Mouse (Mus musculus) adrenal gland, postnatal 14 days (tissue): Measurements from ENCODE around the gene Dpep1. TPM values are rescaled to one million over a fixed set of nuclear protein-coding genes. Genes with fewer than 3 reads are reported as not detected.

Experiments
- DNase-seq: peaks from one replicate; pipeline ENCODE4 v3.0.0; 2021; ENCODE audit warnings: mixed read lengths
- total RNA-seq: library from RNA; stranded (reverse); gene quantifications from 2 replicates; pipeline ENCODE4 v1.2.3, GENCODE M21; 2021

Dpep1 gene
- total RNA-seq, 1 experiment from 2014 or later, result 33.6 TPM

DNA sequence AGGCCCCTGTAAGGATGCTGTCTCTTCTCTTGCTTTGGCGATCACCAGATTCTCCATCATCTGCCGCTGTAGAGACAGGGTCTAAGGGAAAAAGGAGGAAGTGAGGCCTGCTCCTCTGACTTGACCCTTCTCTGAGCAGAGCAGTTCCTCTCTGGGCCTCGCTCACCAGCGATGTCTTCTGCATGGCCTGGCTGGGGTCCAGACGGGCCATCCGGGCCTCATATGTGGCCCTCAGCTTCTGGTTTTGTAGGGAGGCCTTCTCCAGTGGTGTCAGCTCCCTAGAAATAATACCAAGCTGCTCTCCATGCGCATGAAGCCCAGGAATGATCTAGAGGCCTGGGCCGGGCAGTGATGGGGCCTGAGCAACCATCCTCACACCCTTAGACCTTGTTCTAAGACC lies 62.6 kb downstream of the Dpep1 start:
- DNase-seq, result no peak

DNA sequence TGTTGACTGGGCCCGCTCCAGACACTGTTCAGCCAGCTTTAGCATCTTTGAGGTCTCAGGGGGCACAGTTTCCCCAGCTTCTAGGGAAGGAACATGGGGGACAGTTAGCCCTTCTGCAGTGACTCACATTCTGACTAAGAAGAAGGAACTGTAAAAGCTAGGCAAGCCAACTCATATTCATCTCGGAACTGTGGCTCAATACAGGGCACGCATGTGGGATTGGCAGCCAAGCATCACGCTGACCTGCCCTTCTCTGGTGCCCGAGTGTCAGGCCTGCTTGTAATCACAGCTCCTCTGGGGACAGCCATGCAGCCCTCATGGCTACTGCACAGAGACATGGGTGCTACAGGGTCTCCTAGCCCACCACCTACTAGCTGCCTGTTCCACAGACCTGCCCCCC lies 64.9 kb downstream of the Dpep1 start:
- no peak for DNase-seq

Other genes with a start within 250 kb of the Dpep1 start
- 90.6 and 102 TPM in 2 replicates for gene Ankrd11, start 144.0 kb upstream of the Dpep1 start, total RNA-seq
- 73.2 and 79.6 TPM in 2 replicates for gene Spg7, start 123.3 kb upstream of the Dpep1 start, total RNA-seq
- 587 and 646 TPM in 2 replicates for gene Rpl13, start 83.9 kb upstream of the Dpep1 start, total RNA-seq
- gene Cpne7, start 68.9 kb upstream of the Dpep1 start, total RNA-seq, result 6.0 and 7.0 TPM in 2 replicates
- 8.8 and 10.1 TPM in 2 replicates for gene Sult5a1, start 27.9 kb upstream of the Dpep1 start, total RNA-seq
- 75.4 and 100 TPM in 2 replicates for gene Chmp1a, start 26.5 kb downstream of the Dpep1 start, total RNA-seq
- gene Spata33, start 26.6 kb downstream of the Dpep1 start, total RNA-seq, result 2.6 and 4.9 TPM in 2 replicates
- 53.1 and 57.7 TPM in 2 replicates for gene Cdk10, start 38.6 kb downstream of the Dpep1 start, total RNA-seq
- 12.2 and 18.7 TPM in 2 replicates for gene Spata2l, start 50.0 kb downstream of the Dpep1 start, total RNA-seq
- gene Zfp276, start 68.0 kb downstream of the Dpep1 start, total RNA-seq, result 20.4 and 21.5 TPM in 2 replicates
- 24.0 and 29.3 TPM in 2 replicates for gene Vps9d1, start 68.1 kb downstream of the Dpep1 start, total RNA-seq
- gene Fanca, start 132.3 kb downstream of the Dpep1 start, total RNA-seq, result 6.0 and 9.4 TPM in 2 replicates
- 1.9 and 2.3 TPM in 2 replicates for gene Spire2, start 146.5 kb downstream of the Dpep1 start, total RNA-seq
- 189 and 198 TPM in 2 replicates for gene Tcf25, start 187.5 kb downstream of the Dpep1 start, total RNA-seq
- gene Mc1r, start 220.9 kb downstream of the Dpep1 start, total RNA-seq, result not detected in 2 replicates
- gene Tubb3, start 225.2 kb downstream of the Dpep1 start, total RNA-seq, result 7.3 and 32.4 TPM in 2 replicates
- gene Def8, start 237.3 kb downstream of the Dpep1 start, total RNA-seq, result 26.7 and 28.5 TPM in 2 replicates